Mouse (Mus musculus) megakaryocyte progenitor cell, adult 5-6 weeks (primary cell): ENCODE measurements around the gene Tgm2. TPM values are rescaled to one million over a fixed set of nuclear protein-coding genes. Genes with fewer than 3 reads are reported as not detected.

Experiments
- ATAC-seq: replicated peaks from 2 replicates; pipeline ENCODE4 v1.8.0; 2016; ENCODE audit warnings: mild to moderate bottlenecking, moderate TSS enrichment, inconsistent platforms; ENCODE audit not compliant: poor library complexity
- total RNA-seq, 2 experiments: library from RNA; stranded (forward) in 1 of 2; stranded (reverse) in 1 of 2; fragments of 157-497, 149-512 nt in 1 of 2; fragments of 200-1000 nt in 1 of 2; gene quantifications; 2 replicates each; pipeline versions ENCODE4 v1.2.3 to v1.2.4; 2015 to 2017

Gene Tgm2
- 0.07 and 0.39 TPM in 2 replicates for total RNA-seq (2015)
- total RNA-seq (2017) = 0.58 and 1.5 TPM in 2 replicates

DNA sequence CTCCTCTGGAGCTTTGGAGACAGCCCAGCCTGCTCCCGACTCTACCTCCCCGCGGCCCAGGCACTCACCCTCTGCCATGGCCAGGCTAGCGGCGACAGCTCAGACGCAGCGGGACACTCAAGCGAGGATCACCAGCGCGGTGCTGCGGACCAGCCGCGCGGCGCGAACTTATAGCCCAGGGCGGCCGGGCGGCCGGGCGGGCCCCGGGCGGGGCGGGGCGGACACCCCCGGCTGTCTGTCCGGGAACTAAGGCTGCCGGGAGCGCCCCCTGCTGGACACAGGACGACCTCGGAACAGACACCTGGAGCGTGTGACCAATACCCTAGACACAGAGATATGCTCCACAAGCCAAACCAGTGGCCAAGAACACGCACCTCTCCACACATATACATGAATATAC, at the start of gene Tgm2:
TSS of gene Tgm2 (minus strand) at position 214 of the 400 bp plus-strand sequence.
- ATAC-seq = peak; percentile 67

DNA sequence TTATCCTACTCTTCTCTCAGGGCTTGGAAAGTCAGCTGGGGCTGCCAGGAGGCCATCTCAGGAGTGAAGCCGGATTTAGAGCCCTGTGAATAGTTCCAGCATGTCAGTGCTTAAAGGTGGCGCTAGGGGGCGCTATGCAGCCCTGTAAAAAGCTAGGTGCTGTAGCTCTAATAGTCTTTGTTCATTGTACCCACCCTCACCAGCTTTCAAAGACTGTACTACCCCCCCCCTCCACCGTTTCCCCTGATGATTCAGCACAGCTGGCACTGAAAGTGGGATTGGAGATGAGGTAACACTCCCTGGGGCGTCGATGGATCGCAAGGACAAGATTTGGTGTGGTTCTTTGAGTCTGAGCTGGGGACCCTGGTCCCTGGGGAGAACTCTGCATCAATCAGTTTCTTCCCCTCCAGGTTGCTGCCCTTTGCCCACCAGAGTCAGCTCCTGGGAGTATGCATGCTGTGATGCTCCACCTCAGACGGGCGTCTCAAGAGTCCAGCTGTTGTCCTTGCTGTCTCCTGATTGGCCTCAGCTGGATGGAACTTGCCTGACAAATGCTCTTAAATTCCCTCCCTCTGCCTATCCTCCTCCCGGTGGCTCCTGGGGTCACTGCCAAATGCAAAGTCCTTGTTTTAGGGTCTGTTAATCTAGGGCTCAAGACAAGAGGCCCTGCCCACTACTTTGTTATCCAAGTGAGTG, 48.9 kb upstream of the Tgm2 start:
- ATAC-seq = peak; percentile 84

DNA sequence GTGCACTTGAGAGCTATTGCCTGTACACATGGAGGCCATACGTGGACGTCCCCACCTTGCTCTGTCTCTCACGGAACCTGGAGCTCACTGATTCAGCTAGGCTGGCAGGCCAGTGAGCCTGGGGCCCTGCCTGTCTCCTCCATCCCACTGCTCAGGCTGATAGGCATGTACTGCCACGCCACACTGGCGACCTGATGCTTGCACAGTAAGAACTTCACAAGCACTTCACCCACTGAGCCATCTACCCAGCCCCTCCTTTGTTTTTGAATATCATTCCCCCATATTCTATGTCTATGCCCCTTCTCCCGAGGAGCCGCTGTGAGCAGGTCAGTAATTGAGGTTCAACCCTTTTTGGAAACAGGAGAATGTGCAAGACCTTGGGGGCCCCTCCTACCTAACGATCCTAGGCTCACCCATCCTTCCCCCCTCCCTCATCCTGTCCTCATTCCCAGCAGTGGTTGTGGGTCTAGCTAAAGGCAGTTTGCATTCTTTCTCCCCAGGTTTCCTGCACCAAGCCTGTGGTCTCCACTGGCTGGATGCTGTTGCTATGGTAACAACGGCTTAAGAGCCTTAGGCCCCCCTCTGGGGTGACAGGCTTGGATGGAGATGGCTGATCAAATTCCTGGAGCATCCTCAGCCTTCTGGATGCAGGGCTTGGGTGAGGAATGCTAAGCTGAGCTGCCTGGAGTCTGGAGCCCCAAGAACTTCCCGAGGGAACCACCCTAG, 47.5 kb upstream of the Tgm2 start:
- ATAC-seq = no peak

DNA sequence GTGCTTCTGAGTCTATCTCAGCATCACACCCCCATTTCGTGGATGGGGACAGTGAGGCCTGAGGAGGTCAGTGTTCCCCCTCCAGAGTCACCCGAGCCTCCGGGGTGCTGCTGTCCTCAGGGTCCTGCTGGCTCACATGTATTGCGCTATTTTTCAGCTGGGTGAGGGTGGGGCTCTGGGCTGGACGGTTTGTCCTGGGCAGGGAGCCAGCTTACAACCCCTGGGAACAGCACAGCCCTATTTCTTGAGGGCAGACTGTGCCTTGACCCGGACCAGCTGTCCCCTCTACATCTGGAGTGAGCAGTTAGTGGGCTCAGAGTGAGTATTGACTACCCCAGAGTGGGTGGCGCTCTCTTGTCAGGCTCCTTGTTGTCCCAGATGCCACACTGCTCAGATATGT, 44.9 kb upstream of the Tgm2 start:
- ATAC-seq = 0 out of 2 replicates have a peak, but pooled peaks have one; percentile 8

DNA sequence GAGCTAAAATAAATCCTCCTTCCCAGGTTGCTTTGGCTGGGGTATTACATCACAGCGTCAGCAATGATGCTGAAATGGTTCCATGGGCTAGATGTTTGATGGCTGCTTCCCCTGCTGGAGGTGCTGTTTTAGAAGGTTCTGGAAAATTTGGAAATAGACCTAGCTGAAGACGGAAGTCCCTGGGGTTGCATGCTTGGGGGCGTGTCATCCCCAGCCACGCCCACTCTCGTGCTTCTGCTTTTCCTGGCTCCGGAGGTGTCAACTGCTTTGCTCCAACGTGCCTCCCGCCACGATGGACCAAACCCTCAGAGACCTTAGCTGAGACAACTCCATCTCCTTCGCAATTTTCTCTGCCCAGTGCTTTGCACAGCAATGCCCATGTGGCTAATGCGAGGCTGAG, 43.2 kb upstream of the Tgm2 start:
- peak; percentile 88 for ATAC-seq

DNA sequence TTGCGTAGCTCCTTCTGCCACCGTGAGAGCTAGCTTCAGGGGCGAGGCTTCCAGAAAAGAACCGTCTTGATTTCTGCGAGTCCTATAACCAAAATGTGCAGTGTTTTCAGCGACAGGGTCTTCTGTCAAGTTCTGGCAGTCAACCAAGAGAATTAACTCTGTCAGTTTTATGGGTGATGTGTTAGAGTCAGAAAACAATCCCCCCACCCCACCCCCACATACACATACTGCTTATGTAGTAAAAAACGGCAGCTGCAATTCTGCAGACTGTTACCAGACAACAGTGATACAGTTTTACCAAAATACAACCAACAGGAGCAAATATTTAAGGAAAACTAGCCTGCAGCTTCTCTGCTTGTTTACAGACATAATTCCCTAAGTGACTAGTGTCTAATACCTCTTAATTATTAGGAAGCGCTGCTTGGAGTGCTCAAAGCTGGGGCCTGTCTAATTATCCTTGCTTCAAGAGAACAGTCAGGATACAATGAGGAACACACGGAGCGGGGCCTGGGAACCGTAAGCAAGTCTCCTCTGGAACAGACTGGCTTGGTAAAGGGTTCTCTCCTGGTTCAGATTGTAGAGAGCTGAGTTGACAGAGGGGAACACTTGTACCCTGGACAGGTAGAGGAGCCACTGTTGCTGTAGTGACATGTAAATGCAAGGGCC, 40.1 kb upstream of the Tgm2 start:
- ATAC-seq = no peak

DNA sequence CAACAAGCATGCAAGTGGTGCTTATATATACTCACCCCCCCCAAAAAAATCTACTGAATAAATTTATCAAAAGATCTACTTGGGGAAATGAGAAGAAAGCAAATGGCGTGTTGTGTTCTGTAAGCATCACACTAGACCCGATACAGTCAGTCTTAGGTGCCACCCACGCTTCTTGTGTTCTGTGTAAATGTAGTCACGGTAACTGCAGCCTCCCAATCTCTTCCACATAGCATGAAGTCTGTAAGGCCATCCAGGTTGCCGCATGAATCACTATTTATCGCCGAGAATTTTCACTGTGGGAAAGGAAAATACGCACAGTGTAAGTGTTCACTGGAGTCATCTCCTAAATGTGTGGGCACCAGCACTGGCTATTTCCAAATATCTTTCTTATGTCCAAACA, 37.0 kb upstream of the Tgm2 start:
- no peak for ATAC-seq

DNA sequence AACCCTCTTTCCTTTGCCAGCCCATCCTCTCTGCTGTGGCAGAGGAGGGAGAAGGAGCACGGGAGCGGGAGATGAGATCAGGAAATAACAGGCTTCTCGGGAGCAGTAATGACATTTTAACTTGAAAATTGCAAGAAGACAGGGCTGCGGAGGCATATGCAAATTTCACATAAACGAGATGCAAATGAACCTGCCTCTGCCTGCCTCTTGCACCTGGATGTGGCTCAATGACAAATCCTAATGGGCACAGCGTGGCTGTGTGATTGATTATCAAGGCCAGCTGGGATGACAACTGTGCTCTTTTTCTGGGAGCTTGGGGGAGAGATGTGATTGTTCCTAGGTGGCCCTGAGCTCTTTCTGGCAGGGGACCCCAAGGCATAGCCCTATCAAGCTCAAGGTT, 35.7 kb upstream of the Tgm2 start:
- ATAC-seq = no peak

DNA sequence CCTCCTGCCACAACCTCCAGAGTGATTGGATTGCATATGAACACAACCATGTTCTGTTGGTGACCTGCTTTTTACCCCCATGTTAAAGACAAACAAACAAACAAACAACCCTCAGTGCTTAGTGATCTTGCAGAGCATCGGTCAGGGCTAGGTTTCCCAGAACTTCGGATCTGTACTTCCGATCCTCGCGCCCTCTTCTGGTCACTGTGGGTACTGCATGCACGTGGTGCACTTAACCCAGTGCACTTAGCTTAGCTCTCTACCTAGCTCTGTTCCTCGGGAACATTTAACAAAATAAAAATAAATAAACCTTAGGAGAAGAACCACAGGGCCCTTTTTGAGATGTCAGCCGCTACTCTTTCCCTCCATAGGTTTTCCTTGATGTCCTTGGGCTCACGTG, 34.6 kb upstream of the Tgm2 start:
- ATAC-seq = peak; percentile 59

DNA sequence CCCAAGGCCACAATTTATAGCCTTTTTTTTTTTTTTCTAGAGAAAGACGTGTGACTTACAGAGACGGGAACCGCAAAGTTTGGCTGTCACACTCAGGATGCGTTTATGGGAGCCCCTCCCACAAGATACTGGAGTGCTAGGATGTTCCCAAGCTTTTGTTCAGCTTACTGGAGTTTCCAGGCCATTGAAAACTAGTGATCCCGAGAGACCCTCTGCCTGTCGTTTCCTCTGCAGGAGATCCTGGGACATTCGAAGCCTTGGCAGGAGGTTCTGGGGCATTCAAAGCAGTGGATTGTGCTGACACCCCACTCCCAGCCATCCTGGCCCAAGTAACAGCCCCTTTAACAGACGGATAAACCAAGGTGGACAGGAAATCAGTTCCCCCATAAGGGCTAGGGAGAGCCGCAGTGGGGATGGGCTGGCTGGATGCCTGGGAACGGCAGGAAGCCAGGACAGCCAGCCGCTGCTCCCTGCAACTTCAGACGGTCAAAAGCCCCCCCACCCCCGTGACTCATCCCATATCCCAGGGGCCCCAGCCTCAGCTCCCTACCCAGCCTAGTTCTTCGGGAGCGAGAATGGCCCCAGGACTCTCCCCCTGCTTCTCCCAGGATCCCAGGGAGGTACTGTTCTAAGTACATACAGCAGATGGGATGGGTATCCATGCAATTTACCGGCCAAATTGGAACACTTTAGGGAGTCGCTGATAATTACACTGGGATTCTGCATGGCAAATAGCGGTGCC, 33.3 kb upstream of the Tgm2 start:
- no peak for ATAC-seq

DNA sequence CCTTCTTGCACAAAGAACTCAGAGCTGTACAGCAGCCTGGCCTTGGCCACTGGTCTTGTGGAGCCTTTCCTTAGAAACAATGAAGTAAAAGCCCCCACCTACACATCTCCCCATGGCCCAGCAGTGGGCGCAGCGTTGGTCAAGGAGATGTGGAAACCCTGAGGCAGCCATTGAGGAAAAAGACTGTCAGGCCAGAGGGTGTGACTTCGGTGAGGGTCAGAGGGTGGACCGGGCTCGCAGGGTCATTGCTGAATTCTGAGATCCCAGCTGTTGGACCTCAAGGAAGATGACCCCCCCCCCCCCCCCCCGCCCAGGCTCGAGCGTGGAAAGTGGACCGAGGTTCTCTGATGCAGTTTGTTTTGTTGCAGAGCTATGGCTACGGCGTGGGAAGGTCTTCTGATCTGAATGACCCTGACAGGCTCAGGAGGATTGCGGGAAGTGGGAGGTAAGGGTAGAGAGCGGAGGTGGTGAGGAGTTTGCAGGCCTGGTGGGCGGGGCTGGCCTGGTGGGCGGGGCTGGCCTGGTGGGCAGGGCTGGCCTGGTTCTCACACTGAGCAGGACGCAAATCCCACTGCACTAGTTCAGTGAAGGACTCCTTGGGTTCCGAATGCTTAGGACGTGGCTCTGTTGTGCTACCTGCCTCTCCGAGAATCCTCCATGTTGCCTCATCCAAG, 32.6 kb upstream of the Tgm2 start:
- ATAC-seq = peak; percentile 51

DNA sequence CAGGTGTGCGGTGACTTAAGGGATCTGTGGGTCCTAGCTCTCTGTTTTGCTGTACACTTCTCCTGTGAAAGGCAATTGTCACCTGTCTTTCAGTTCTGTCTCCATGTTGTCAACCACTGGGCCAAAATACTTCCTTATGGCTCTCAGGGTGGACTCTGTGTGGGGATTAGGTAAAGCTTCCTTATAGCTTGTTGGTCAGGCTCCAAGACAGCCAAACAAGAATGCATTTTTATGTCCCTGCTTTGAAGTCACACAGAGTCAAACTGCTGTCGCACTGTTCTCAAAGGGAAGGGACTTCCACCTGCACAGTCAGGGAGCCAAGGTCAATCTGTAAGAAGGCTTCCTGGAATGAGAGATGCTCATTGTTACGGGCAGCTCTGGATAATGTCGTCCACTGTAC, 31.9 kb upstream of the Tgm2 start:
- no peak for ATAC-seq

DNA sequence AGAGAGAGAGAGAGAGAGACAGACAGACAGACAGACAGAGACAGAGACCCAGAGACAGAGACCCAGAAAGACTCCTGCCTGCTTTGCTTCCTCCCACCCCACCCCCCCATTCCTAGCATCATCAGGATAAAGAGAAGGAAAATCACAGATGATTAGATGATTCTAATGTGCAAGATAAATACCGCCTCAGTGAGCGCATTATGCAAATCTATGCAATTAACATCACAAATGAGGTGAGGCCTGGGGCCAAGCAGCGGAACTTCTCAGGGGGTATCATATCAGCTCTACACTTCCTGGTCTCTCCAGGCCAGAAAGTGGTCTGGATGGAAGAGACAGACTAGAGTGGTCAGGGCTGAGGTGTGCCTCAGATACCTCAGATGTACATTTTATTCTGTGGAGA, 31.3 kb upstream of the Tgm2 start:
- ATAC-seq = no peak

DNA sequence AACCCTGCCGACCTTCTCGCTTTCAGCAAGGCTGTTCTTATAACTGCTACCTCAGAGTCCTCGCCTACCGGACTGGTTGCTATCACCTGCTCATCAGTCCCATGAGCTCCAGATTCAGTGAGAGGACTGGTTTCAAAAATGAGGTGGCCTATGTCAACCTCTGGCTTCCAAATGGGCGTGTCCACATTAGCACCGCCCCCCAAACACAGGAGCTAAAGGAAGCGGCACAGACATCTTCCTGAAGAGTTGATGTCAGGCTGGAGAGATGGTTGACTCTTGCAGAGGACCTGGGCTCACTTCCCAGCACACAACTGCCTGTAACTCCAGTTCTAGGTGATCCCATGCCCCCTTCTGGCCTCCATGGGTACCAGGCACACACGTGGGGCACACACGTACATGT, 30.5 kb upstream of the Tgm2 start:
- no peak for ATAC-seq

DNA sequence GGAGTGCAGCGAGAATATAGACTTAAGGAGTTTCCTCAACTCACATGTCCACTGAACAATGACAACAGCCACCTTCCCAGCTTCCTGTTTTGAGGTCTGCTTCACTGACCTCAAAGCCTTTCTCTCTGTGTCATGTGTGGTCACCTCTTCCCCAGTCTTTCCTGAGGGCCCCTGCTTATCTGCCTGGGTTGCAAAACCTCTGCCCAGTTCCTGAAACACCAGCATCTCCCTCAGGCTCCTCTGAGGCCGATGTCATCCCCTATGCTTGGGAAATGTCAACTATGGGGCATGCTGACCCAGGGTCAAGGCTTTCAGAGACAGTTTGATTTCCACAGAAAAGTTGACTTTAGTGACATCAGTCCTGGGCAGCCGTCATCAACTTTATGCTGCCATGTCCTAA, 29.2 kb upstream of the Tgm2 start:
- ATAC-seq = peak; percentile 75

DNA sequence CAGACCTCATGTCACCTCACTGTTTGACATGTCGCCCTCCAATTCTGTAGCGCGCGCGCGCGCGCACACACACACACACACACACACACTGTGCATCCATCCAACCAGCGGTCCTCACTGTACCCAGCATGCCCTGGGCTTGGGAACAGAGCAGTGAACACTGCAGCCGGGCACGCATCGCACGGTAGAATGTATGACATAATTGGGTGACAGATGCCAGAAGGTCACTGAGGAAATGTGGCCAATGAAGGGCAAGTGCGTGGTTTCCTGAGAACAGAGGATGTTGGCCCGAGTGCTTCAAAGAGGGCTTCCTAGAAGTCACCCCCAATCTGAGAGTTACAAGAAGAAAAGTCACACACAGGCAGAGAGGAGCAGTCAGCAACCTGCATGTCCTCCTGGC, 28.7 kb upstream of the Tgm2 start:
- peak; percentile 13 for ATAC-seq

DNA sequence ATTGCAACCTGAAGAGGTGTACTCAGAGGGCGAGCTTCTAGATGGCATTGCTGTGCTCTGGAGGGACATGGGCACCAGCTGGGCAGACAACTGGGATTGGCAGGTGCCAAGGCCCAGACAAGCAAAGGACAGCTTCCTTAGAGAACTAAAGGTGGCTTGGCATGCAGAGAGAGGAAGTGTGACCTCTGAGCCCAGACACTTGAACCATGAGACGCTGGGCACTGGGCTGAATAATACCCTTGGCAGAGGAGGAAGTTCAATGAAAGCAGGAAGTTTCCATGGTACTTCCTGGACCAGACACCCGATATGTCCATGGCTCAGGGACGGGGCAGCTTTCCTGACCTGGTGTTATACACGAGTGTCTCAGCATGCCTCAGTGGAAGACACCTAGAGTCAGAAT, 28.2 kb upstream of the Tgm2 start:
- peak; percentile 30 for ATAC-seq

DNA sequence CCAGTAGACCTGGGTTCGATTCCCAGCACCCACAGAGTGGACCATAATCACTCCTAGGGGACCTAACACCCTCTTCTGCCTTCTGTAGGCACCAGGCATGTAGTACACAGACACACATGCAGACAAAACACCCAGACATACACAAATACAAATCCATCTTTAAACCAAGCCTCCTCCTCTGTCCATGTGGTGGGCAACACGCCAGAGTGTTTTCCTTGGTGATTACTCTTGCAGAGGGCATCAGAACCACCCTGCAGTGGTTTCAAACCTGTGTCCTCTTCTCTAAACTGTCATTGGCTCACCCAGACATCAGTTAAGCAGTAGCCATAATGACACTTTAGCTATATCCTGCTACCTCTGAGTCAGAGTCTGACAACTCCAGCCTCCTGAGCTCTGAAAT, 24.2 kb upstream of the Tgm2 start:
- ATAC-seq = no peak

DNA sequence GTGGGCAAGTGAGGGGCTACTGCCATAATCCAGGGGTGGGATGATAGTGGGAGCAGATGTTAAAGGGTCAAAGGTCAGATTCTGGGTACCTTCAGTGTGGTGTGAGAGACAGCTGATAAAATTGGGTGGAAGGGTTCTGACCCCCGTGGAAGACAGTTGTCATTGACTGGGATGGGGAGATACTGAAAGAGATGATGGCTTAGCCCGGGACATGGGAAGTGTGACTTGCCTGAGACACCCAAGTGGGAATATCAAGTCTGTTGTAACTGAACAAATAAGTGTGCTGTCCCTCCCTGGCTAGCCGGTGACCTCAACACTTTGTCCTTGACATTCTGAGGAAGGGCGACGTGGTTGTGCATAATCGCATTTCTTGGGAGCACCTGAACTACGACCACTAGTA, 23.5 kb upstream of the Tgm2 start:
- no peak for ATAC-seq

DNA sequence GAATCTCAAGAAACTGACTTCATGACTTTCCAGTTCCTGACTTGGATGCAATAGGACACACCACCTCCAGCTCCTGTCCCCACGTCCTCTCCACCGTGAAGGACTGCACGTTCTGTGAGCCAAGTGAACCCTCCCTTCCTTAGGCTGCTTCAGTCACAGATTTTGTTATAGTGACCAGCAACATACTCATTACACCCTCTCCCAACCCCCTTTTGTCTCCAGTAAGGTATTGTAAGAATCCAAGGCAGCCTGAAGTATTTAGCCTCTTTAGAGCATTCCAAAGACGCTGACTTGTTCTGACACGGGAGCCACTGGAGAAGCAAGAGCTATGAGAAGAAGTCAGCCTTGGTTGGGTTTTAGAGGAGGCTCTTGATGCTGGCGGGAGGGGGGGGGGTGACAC, 23.1 kb upstream of the Tgm2 start:
- ATAC-seq = no peak

DNA sequence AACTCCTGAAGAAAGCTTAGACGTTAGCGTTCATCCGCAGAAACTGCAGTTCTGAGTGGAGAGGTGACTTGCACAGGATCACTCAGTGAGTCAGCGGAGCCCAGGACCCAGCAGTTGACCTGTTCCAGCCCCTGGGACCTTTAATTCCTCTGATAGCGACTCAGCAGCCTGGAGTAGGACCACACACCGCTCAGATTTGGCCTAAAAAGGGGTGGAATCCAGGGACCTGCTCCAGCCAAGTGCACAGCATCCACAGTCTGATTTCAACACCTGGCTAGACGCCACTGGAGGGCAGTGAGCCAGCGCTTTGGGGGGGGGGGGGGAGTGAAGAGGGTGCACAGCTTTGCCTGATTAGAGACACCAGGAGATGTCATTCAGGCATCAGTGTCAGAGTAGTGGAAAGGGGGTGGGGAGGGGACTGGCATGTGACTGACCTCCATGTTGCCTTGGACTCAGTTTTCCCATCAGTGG, 22.5 kb upstream of the Tgm2 start:
- ATAC-seq = 0 out of 2 replicates have a peak, but pooled peaks have one; percentile 18
